Comparison of ENCODE assay signal across 36 mouse cellular contexts in the genomic region with DNA sequence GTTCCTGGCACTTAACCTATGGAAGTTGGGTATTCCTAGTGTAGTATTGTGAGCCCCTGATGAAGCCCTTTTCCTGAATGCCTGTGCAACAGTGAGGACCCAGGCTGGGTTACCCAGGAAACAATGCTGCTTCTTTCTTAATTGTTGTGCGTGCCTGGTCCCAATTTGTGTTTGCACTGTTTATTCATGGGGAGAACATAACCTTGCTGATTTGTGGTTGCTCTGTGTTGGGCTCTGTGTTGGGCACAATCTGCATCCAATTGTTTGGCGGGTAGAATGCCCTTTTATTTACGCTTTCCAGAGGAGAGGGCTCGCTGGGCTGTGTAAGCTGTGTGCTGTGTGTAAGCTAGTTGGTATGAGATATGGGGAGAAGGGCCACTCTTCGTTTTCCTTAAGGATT. TPM values are rescaled to one million over a fixed set of nuclear protein-coding genes. Genes with fewer than 3 reads are reported as not detected.
DNase-seq lines count a peak whose midpoint lies in the region; ATAC-seq lines count a peak whose summit lies in the region.
"Had no signal": no experiment of that assay in that cellular context is flagged by ENCODE, and none has a peak within 500 bp of the region (broad histone marks: within the 10 kb centered on the region; RNA-seq: fewer than 3 reads in every experiment).

No protein-coding gene starts in this region.

- peak overlapping the region; percentile 52 for H3K4me3 ChIP-seq in erythroblast, embryonic 14.5 days (replicated peaks)
- peak overlapping the region; percentile 33 for H3K4me3 ChIP-seq in liver, embryonic 13.5 days (replicated peaks)
- H3K4me3 ChIP-seq: embryonic facial prominence, embryonic 15.5 days; forebrain, embryonic 10.5 days; forebrain, embryonic 15.5 days; heart, embryonic 15.5 days; hindbrain, embryonic 12.5 days; intestine, embryonic 15.5 days; limb, embryonic 13.5 days; midbrain, embryonic 13.5 days; neural tube, embryonic 13.5 days had no signal

- no peaks in the 10 kb centered on the region for H3K9me3 ChIP-seq in erythroblast, embryonic 14.5 days (ENCODE audit: control insufficient read depth, low read length)
- no peaks in the 10 kb centered on the region for H3K9me3 ChIP-seq in liver, embryonic 13.5 days (replicated peaks)
- H3K9me3 ChIP-seq: embryonic facial prominence, embryonic 15.5 days; forebrain, embryonic 10.5 days; forebrain, embryonic 15.5 days; heart, embryonic 15.5 days; hindbrain, embryonic 12.5 days; intestine, embryonic 15.5 days; limb, embryonic 13.5 days; midbrain, embryonic 13.5 days; neural tube, embryonic 13.5 days had no signal

- DNase-seq in layer of hippocampus, adult 9-11 months: peak; percentile 51
- no peak for DNase-seq in layer of hippocampus, postnatal 25 days (ENCODE audit: extremely low spot score in 1 of 2, low spot score in 1 of 2)
- DNase-seq in liver, embryonic 13.5 days: no peak
- DNase-seq in telencephalon, adult 2 months (ENCODE audit: low read depth, low spot score): peak; percentile 51
- DNase-seq in ovary, adult 18-20 months (ENCODE audit: low spot score): no peak
- no peak for DNase-seq in urinary bladder, postnatal 36 days (ENCODE audit: low spot score in 2 of 2)
- DNase-seq: adrenal gland, postnatal 36 days; cerebellum, adult 9-10 months; cerebellum, postnatal 36 days; heart, postnatal 36 days; kidney, adult 2 months; kidney, postnatal 36 days; lung, adult 2 months; lung, postnatal 10 days had no signal

- 91% methylated on average over 5 of the region's 5 CpGs for WGBS in liver, embryonic 13.5 days (ENCODE audit: insufficient replicate concordance)

- H3K9ac ChIP-seq in liver, embryonic 13.5 days: peak overlapping the region; percentile 35
- H3K9ac ChIP-seq: embryonic facial prominence, embryonic 15.5 days; forebrain, embryonic 15.5 days; heart, embryonic 15.5 days; hindbrain, embryonic 12.5 days; intestine, embryonic 15.5 days; limb, embryonic 13.5 days; midbrain, embryonic 13.5 days; neural tube, embryonic 13.5 days had no signal

- H3K4me2 ChIP-seq in liver, embryonic 13.5 days: peak overlapping the region; percentile 54
- H3K4me2 ChIP-seq: embryonic facial prominence, embryonic 15.5 days; forebrain, embryonic 15.5 days; heart, embryonic 15.5 days; hindbrain, embryonic 12.5 days; intestine, embryonic 15.5 days; limb, embryonic 13.5 days; midbrain, embryonic 13.5 days; neural tube, embryonic 13.5 days had no signal

- peak overlapping the region; percentile 81 for H3K27ac ChIP-seq in liver, embryonic 13.5 days
- H3K27ac ChIP-seq: embryonic facial prominence, embryonic 15.5 days; forebrain, embryonic 10.5 days; forebrain, embryonic 15.5 days; heart, embryonic 15.5 days; hindbrain, embryonic 12.5 days; hindbrain, postnatal 0 days; intestine, embryonic 15.5 days; limb, embryonic 13.5 days; macrophage; midbrain, embryonic 13.5 days; neural tube, embryonic 13.5 days had no signal

- H3K4me1 ChIP-seq in erythroblast, embryonic 14.5 days (ENCODE audit: control insufficient read depth): peaks cover 76% of the 10 kb centered on the region
- H3K4me1 ChIP-seq in liver, embryonic 13.5 days (replicated peaks): peaks cover 73% of the 10 kb centered on the region
- H3K4me1 ChIP-seq: embryonic facial prominence, embryonic 15.5 days; forebrain, embryonic 10.5 days; forebrain, embryonic 15.5 days; hindbrain, embryonic 12.5 days; intestine, embryonic 15.5 days; limb, embryonic 13.5 days; midbrain, embryonic 13.5 days; neural tube, embryonic 13.5 days had no signal

- no peak for ATAC-seq in erythroblast, adult 5-6 weeks (replicated peaks; ENCODE audit: low FRiP score, poor library complexity, severe bottlenecking)
- ATAC-seq in liver, embryonic 13.5 days (ENCODE audit: low read depth): no peak
- ATAC-seq: forebrain, embryonic 15.5 days; hindbrain, postnatal 0 days; intestine, embryonic 15.5 days; midbrain, embryonic 13.5 days had no signal

- H3K36me3 ChIP-seq in erythroblast, embryonic 14.5 days (ENCODE audit: control insufficient read depth): peaks cover 99% of the 10 kb centered on the region
- peaks cover 90% of the 10 kb centered on the region for H3K36me3 ChIP-seq in liver, embryonic 13.5 days

- no peaks in the 10 kb centered on the region for H3K27me3 ChIP-seq in erythroblast, embryonic 14.5 days (ENCODE audit: control insufficient read depth)
- no peaks in the 10 kb centered on the region for H3K27me3 ChIP-seq in liver, embryonic 13.5 days
- H3K27me3 ChIP-seq: embryonic facial prominence, embryonic 15.5 days; forebrain, embryonic 15.5 days; heart, embryonic 15.5 days; hindbrain, embryonic 12.5 days; intestine, embryonic 15.5 days; limb, embryonic 13.5 days; midbrain, embryonic 13.5 days; neural tube, embryonic 13.5 days had no signal

RNA-seq across cellular contexts. Expression of a gene that starts 7.4 kb away (rescaled TPM):
- 45.0 and 55.5 TPM in 2 replicates for polyA plus RNA-seq in erythroblast, embryonic 14.5 days (2012)
- total RNA-seq in erythroblast, adult 5-6 weeks (2015; ENCODE audit: low replicate concordance): 410 and 442 TPM in 2 replicates
- 412 and 476 TPM in 2 replicates for total RNA-seq in erythroblast, adult 5-6 weeks (2017; ENCODE audit: low replicate concordance)
- 10 to 100 TPM; 52.1 to 53.7 TPM for total RNA-seq in layer of hippocampus, postnatal 25 days (2021)
- 422 and 453 TPM in 2 replicates for polyA plus RNA-seq in liver, embryonic 13.5 days (2015; fragmentation: Nextera tagmentation; extraction: Ambion mirVana)

RNA-seq across cellular contexts. Expression of a gene that starts 39.0 kb away (rescaled TPM):
- polyA plus RNA-seq in erythroblast, embryonic 14.5 days (2012): 0.04 TPM in 1 of 2 replicates, not detected in the other
- not detected in 2 replicates for total RNA-seq in erythroblast, adult 5-6 weeks (2015; ENCODE audit: low replicate concordance)
- total RNA-seq in erythroblast, adult 5-6 weeks (2017; ENCODE audit: low replicate concordance): not detected in 2 replicates
- total RNA-seq in layer of hippocampus, postnatal 25 days (2021): not detected
- polyA plus RNA-seq in liver, embryonic 13.5 days (2015; fragmentation: Nextera tagmentation; extraction: Ambion mirVana): not detected in 2 replicates
- total RNA-seq: adrenal gland, adult 18-20 months; adrenal gland, postnatal 36 days; gastrocnemius, adult 8-10 months; heart, postnatal 36 days; hindbrain, postnatal 0 days; layer of hippocampus, postnatal 14 days; left cerebral cortex, adult 8-10 months; left cerebral cortex, postnatal 36 days; megakaryocyte-erythroid progenitor cell, adult 5-6 weeks had no signal
- polyA plus RNA-seq: embryonic facial prominence, embryonic 15.5 days; forebrain, embryonic 10.5 days; forebrain, embryonic 15.5 days; gonadal fat pad, adult 2 months; heart, embryonic 15.5 days; hindbrain, embryonic 12.5 days; hindbrain, postnatal 0 days; intestine, embryonic 15.5 days; kidney, adult 2 months; kidney, embryonic 16.5 days; limb, embryonic 13.5 days; lung, adult 2 months; macrophage; midbrain, embryonic 13.5 days; thymus, postnatal 0 days had no signal

RNA-seq across cellular contexts. Expression of a gene that starts 41.4 kb away (rescaled TPM):
- not detected in 2 replicates for polyA plus RNA-seq in erythroblast, embryonic 14.5 days (2012)
- total RNA-seq in erythroblast, adult 5-6 weeks (2015; ENCODE audit: low replicate concordance): not detected in 2 replicates
- not detected in 2 replicates for total RNA-seq in erythroblast, adult 5-6 weeks (2017; ENCODE audit: low replicate concordance)
- not detected for total RNA-seq in layer of hippocampus, postnatal 25 days (2021)
- 0.06 and 0.16 TPM in 2 replicates for polyA plus RNA-seq in liver, embryonic 13.5 days (2015; fragmentation: Nextera tagmentation; extraction: Ambion mirVana)
- total RNA-seq: adrenal gland, adult 18-20 months; adrenal gland, postnatal 36 days; gastrocnemius, adult 8-10 months; heart, postnatal 36 days; layer of hippocampus, postnatal 14 days; left cerebral cortex, adult 8-10 months; left cerebral cortex, postnatal 36 days; megakaryocyte-erythroid progenitor cell, adult 5-6 weeks had no signal
- polyA plus RNA-seq: forebrain, embryonic 10.5 days; gonadal fat pad, adult 2 months; heart, embryonic 15.5 days; hindbrain, embryonic 12.5 days; hindbrain, postnatal 0 days; intestine, embryonic 15.5 days; kidney, embryonic 16.5 days; limb, embryonic 13.5 days; macrophage; midbrain, embryonic 13.5 days; neural tube, embryonic 13.5 days had no signal

RNA-seq across cellular contexts. Expression of a gene that starts 50.2 kb away (rescaled TPM):
- 0.21 and 0.29 TPM in 2 replicates for polyA plus RNA-seq in erythroblast, embryonic 14.5 days (2012)
- 8.6 and 11.9 TPM in 2 replicates for total RNA-seq in erythroblast, adult 5-6 weeks (2015; ENCODE audit: low replicate concordance)
- 6.2 and 10.3 TPM in 2 replicates for total RNA-seq in erythroblast, adult 5-6 weeks (2017; ENCODE audit: low replicate concordance)
- total RNA-seq in layer of hippocampus, postnatal 25 days (2021): 100 to 1,000 TPM in 1 of 2 experiments, 10 to 100 TPM in 1; 82.0 to 100 TPM
- polyA plus RNA-seq in liver, embryonic 13.5 days (2015; fragmentation: Nextera tagmentation; extraction: Ambion mirVana): 32.9 and 41.4 TPM in 2 replicates

Comparison
In these comparisons a context has a peak if more than half of its experiments do, and no peak if none do; other contexts are left out.
1. DNase-seq: peak in layer of hippocampus, adult 9-11 months (single experiment) and telencephalon, adult 2 months (single experiment); none in layer of hippocampus, postnatal 25 days (0 of 2), liver, embryonic 13.5 days (single experiment), ovary, adult 18-20 months (single experiment) and urinary bladder, postnatal 36 days (0 of 2).
2. RNA of a gene that starts 7.4 kb away (total RNA-seq): 410 to 476 TPM in erythroblast, adult 5-6 weeks; 52.1 to 53.7 TPM in layer of hippocampus, postnatal 25 days; every median in the first group is over 4 times any median in the second.